Mouse (Mus musculus): Measurements from ENCODE around the gene Krtap13-1. TPM values are rescaled to one million over a fixed set of nuclear protein-coding genes. Genes with fewer than 3 reads are reported as not detected.

Gene Krtap13-1
- polyA plus RNA-seq (2015; fragmentation: Nextera tagmentation; extraction: Ambion mirVana), result not detected in 2 replicates

DNA sequence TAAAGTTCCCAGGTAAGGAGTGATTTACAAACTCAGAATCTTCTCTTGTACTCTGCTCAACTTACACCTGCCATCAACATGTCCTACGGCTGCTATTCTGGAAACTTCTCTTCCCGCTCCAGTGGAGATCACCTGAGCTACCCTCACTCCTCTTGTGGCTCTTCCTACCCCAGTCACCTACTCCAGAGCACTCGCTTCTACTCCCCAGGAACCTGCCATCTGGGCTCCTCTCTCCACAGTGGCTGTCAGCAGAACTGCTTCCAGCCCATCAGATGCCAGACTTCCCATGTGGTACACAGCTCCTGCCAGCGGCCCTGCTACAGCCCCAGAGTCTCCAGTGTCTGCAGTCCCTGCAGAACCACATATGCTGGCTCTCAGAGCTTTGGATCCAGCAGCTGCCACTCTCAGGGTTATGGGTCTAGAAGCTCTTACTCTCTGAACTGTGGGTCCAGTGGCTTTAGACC is at the start of gene Krtap13-1:
Krtap13-1 (plus strand) TSS at position 51 of the 464 bp plus-strand sequence.

DNA sequence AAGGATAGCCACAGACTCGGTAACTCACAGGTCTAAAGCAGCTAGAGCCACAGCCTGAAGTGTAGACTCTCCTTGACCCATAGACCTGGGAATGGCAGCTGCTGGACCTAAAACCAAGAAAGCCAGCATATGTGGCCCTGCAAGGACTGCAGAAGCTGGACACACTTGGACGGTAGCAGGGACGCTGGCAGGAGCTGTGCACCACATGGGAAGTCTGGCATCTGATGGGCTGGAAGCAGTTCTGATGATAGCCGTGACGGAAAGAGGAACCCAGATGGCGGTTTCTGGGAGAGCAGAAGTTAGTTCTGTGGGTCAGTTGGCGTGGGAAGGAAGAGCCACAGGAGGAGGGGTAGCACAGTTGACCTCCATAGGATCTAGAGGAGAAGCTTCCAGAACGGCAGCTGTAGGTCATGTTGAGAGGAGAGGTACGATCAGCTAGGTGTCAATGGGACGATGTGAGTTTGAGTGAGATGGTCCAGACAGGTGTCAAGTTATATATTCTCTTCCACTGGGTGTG is 21.1 kb upstream of the Krtap13-1 start, which contains the start of gene 2310061N02Rik:
2310061N02Rik (minus strand) TSS at position 467 of the 517 bp plus-strand sequence.

DNA sequence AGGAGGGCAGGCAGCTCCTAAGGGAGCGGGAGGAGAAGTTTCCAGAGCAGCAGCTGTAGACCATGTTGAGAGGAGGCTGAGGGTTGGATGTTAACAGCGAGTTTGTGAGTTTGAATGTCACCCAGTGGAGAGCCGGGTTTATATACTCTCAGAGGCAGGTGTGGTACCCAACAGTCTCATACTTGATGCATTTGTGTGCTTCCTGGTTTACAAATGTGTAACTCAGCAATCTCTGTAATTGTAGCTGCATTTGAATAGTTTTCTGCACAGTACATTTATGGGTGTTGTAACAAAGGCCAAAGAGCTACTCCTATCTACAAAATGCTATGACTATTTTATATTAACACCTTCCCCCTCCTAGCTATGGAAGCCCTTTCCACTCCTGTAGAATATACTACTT is 22.9 kb downstream of the Krtap13-1 start, which contains the start of gene Krtap13:
Krtap13 (minus strand) TSS at position 101 of the 400 bp plus-strand sequence.

DNA sequence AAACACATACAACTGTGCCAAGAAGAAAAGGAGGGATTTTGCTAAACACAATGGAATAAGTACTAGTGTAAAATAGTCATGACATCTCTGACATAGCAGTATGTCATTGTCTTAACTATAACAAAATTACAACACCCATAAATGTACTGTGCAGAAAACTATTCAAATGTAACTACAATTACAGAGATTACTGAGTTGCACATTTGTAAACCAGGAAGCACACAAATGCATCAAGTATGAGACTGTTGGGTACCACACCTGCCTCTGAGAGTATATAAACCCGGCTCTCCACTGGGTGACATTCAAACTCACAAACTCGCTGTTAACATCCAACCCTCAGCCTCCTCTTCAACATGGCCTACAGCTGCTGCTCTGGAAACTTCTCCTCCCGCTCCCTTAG is 29.9 kb downstream of the Krtap13-1 start, which contains the start of gene 2310034C09Rik:
2310034C09Rik (plus strand) TSS at position 301 of the 400 bp plus-strand sequence.

DNA sequence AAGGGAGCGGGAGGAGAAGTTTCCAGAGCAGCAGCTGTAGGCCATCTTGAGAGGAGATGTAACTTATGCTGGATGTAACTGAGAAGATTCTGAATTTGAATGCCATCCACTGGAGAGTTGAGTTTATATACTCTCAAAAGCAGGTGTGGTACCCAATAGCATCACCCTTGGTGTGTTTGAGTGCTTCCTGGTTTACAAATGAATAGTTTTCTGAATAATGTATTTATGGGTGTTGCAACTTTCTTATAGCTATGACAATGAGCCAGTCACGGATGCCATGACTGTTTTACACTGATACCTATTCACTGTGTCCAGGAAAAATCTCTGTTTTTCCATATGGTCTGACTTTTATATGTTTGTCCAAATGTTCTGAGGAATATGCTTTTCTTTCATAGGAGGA is 45.4 kb downstream of the Krtap13-1 start, which contains the start of gene 2310057N15Rik:
2310057N15Rik (minus strand) TSS at position 101 of the 400 bp plus-strand sequence.

DNA sequence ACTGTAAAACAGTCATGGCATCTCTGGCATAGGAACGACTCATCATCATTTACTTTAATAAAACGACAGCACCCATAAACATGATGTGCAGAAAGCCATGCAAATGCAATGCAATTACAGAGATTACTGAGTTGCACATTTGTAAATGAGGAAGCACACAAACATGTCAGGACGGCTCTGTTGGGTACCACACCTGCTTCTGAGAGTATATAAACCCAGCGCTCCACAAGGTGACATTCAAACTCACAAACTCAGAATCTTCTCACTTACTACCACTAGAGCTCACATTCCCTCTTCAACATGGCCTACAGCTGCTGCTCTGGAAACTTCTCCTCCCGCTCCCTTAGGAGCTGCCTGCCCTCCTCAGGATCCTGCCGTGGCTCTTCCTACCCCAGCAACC is 48.9 kb downstream of the Krtap13-1 start, which contains the start of gene Gm5965:
Gm5965 (plus strand) TSS at position 301 of the 400 bp plus-strand sequence.

Other genes with a start within 250 kb of the Krtap13-1 start
- not detected in 2 replicates for gene Cldn17, start 221.9 kb upstream of the Krtap13-1 start, polyA plus RNA-seq (2015; fragmentation: Nextera tagmentation; extraction: Ambion mirVana)
- 0.07 and 0.08 TPM in 2 replicates for gene Cldn8, start 165.7 kb upstream of the Krtap13-1 start, polyA plus RNA-seq (2015; fragmentation: Nextera tagmentation; extraction: Ambion mirVana)
- not detected in 2 replicates for gene Krtap24-1, start 116.6 kb upstream of the Krtap13-1 start, polyA plus RNA-seq (2015; fragmentation: Nextera tagmentation; extraction: Ambion mirVana)
- gene 2310079G19Rik, start 101.2 kb upstream of the Krtap13-1 start, polyA plus RNA-seq (2015; fragmentation: Nextera tagmentation; extraction: Ambion mirVana), result not detected in 2 replicates
- gene Krtap26-1, start 81.1 kb upstream of the Krtap13-1 start, polyA plus RNA-seq (2015; fragmentation: Nextera tagmentation; extraction: Ambion mirVana), result not detected in 2 replicates
- gene Krtap27-1, start 57.2 kb upstream of the Krtap13-1 start, polyA plus RNA-seq (2015; fragmentation: Nextera tagmentation; extraction: Ambion mirVana), result not detected in 2 replicates
- 0.17 TPM in 1 of 2 replicates, not detected in the other for gene 2310061N02Rik, start 20.9 kb upstream of the Krtap13-1 start, polyA plus RNA-seq (2015; fragmentation: Nextera tagmentation; extraction: Ambion mirVana)
- gene Krtap13, start 22.8 kb downstream of the Krtap13-1 start, polyA plus RNA-seq (2015; fragmentation: Nextera tagmentation; extraction: Ambion mirVana), result not detected in 2 replicates
- gene 2310034C09Rik, start 30.0 kb downstream of the Krtap13-1 start, polyA plus RNA-seq (2015; fragmentation: Nextera tagmentation; extraction: Ambion mirVana), result not detected in 2 replicates
- not detected in 2 replicates for gene 2310057N15Rik, start 45.3 kb downstream of the Krtap13-1 start, polyA plus RNA-seq (2015; fragmentation: Nextera tagmentation; extraction: Ambion mirVana)
- not detected in 2 replicates for gene Gm5965, start 49.0 kb downstream of the Krtap13-1 start, polyA plus RNA-seq (2015; fragmentation: Nextera tagmentation; extraction: Ambion mirVana)
- gene Gm20741, start 83.4 kb downstream of the Krtap13-1 start, polyA plus RNA-seq (2015; fragmentation: Nextera tagmentation; extraction: Ambion mirVana), result not detected in 2 replicates
- not detected in 2 replicates for gene Krtap15, start 91.4 kb downstream of the Krtap13-1 start, polyA plus RNA-seq (2015; fragmentation: Nextera tagmentation; extraction: Ambion mirVana)
- not detected in 2 replicates for gene Krtap14, start 97.3 kb downstream of the Krtap13-1 start, polyA plus RNA-seq (2015; fragmentation: Nextera tagmentation; extraction: Ambion mirVana)
- not detected in 2 replicates for gene Krtap19-1, start 140.5 kb downstream of the Krtap13-1 start, polyA plus RNA-seq (2015; fragmentation: Nextera tagmentation; extraction: Ambion mirVana)
- gene Krtap19-2, start 145.4 kb downstream of the Krtap13-1 start, polyA plus RNA-seq (2015; fragmentation: Nextera tagmentation; extraction: Ambion mirVana), result not detected in 2 replicates
- not detected in 2 replicates for gene Krtap19-3, start 149.2 kb downstream of the Krtap13-1 start, polyA plus RNA-seq (2015; fragmentation: Nextera tagmentation; extraction: Ambion mirVana)
- not detected in 2 replicates for gene Krtap19-4, start 156.2 kb downstream of the Krtap13-1 start, polyA plus RNA-seq (2015; fragmentation: Nextera tagmentation; extraction: Ambion mirVana)
- gene Krtap19-5, start 167.6 kb downstream of the Krtap13-1 start, polyA plus RNA-seq (2015; fragmentation: Nextera tagmentation; extraction: Ambion mirVana), result not detected in 2 replicates
- not detected in 2 replicates for gene Krtap19-9b, start 203.4 kb downstream of the Krtap13-1 start, polyA plus RNA-seq (2015; fragmentation: Nextera tagmentation; extraction: Ambion mirVana)
- gene Krtap16-3, start 234.0 kb downstream of the Krtap13-1 start, polyA plus RNA-seq (2015; fragmentation: Nextera tagmentation; extraction: Ambion mirVana), result not detected in 2 replicates

Measured in spleen, postnatal 0 days (tissue).